8 mouse cellular contexts compared by ENCODE assay signal in the genomic region with DNA sequence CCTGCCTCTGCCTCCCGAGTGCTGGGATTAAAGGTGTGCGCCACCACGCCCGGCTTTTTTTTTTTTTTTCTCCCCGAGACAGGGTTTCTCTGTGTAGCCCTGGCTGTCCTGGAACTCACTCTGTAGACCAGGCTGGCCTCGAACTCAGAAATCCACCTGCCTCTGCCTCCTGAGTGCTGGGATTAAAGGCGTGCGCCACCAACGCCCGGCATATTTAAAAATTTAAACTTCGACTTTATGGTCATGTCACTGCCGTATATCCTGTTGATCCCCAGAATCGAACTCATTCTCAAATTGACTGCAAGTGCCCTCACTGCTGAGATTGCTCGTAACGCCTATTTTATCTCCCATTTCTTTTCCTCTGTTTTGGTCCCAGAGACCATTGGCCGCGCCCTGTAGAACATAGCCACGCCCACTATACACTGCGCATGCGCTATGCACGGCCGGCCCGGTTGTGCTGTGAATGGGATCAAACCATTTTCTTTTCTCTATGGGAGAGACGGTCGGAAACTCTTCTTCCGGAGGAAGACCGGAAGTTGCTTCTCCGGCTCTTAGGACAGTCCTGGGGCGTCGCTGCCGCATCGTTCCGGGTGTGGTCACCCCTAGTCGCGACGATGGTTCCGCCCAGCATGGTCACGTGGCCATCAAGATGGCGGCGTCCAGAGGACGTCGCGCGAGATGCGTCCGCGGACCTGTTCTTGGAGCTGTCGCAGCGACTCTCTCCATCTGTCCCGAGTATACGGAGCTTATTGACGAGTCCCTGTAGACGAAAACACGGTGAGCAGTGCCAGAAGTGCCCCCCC. TPM values are rescaled to one million over a fixed set of nuclear protein-coding genes. Genes with fewer than 3 reads are reported as not detected.
DNase-seq lines count a peak whose midpoint lies in the region; ATAC-seq lines count a peak whose summit lies in the region.

A gene (plus strand): TSS at position 627 of the 803 bp plus-strand sequence.
A gene (plus strand): TSS at position 665 of the 803 bp plus-strand sequence.

- no peaks in the 10 kb centered on the region for H3K9me3 ChIP-seq in heart, embryonic 14.5 days (ENCODE audit: control insufficient read depth, low read length)
- H3K9me3 ChIP-seq in liver, embryonic 13.5 days (replicated peaks): no peaks in the 10 kb centered on the region
- no peaks in the 10 kb centered on the region for H3K9me3 ChIP-seq in stomach, embryonic 16.5 days (replicated peaks; ENCODE audit: control insufficient read depth, low read length)

- peak within 1 kb of the TSS; percentile 72 to 86 for H3K27ac ChIP-seq in heart, embryonic 14.5 days (replicated peaks in 1 of 2; ENCODE audit: control insufficient read depth in 1 of 2, insufficient read depth in 1 of 2, low read depth in 2 of 2, low read length in 2 of 2)
- peak within 1 kb of the TSS; percentile 99 for H3K27ac ChIP-seq in liver, embryonic 13.5 days
- peak within 1 kb of the TSS; percentile 89 for H3K27ac ChIP-seq in stomach, embryonic 16.5 days (ENCODE audit: low read length)

- 7% methylated on average over 53 of the region's 54 CpGs for WGBS in heart, embryonic 14.5 days
- WGBS in liver, embryonic 13.5 days (ENCODE audit: insufficient replicate concordance): 6% methylated on average over 54 of the region's 54 CpGs
- WGBS in stomach, embryonic 16.5 days: 3% methylated on average over 50 of the region's 54 CpGs

- H3K4me2 ChIP-seq in heart, embryonic 14.5 days (ENCODE audit: low read length): peak within 1 kb of the TSS; percentile 89
- peak within 1 kb of the TSS; percentile 92 for H3K4me2 ChIP-seq in liver, embryonic 13.5 days
- peak within 1 kb of the TSS; percentile 93 for H3K4me2 ChIP-seq in stomach, embryonic 16.5 days (ENCODE audit: low read depth, low read length)

- peak within 1 kb of the TSS; percentile 93 for H3K9ac ChIP-seq in heart, embryonic 14.5 days (ENCODE audit: low read length)
- peak within 1 kb of the TSS; percentile 89 for H3K9ac ChIP-seq in liver, embryonic 13.5 days
- peak within 1 kb of the TSS; percentile 90 for H3K9ac ChIP-seq in stomach, embryonic 16.5 days (ENCODE audit: low read length)

- peaks cover 15 to 20% of the 10 kb centered on the region in 2 experiments for H3K4me1 ChIP-seq in heart, embryonic 14.5 days (ENCODE audit: control insufficient read depth in 2 of 2, insufficient read depth in 2 of 2, low read length in 2 of 2)
- H3K4me1 ChIP-seq in liver, embryonic 13.5 days (replicated peaks): peaks cover 79% of the 10 kb centered on the region
- peaks cover 13% of the 10 kb centered on the region for H3K4me1 ChIP-seq in stomach, embryonic 16.5 days (ENCODE audit: control insufficient read depth, insufficient read depth, low read length)

- peak; percentile 100 for DNase-seq in c-Kit-negative CD71-positive TER-119-positive erythroid progenitor cells, embryonic 14.5 days (ENCODE audit: low read depth, low spot score)
- DNase-seq in fibroblast of lung, adult 2 months (ENCODE audit: low read depth): peak; percentile 96
- peak; percentile 99 for DNase-seq in kidney, postnatal 14 days
- DNase-seq in liver, embryonic 13.5 days: peak; percentile 99
- DNase-seq in neural tube, embryonic 10.5 days (ENCODE audit: extremely low spot score, low spot score): peak; percentile 99

- ATAC-seq in CD4-positive, CD25-positive, alpha-beta regulatory T cell, adult 4 months: peak; percentile 94
- ATAC-seq in heart, embryonic 14.5 days (ENCODE audit: insufficient number of reproducible peaks, insufficient read depth, low FRiP score, low read depth): peak; percentile 90
- ATAC-seq in liver, embryonic 13.5 days (ENCODE audit: low read depth): peak; percentile 81
- peak; percentile 94 for ATAC-seq in stomach, embryonic 16.5 days (ENCODE audit: insufficient read depth, low FRiP score)

- no peaks in the 10 kb centered on the region for H3K27me3 ChIP-seq in heart, embryonic 14.5 days (ENCODE audit: control insufficient read depth, insufficient read depth, low read length)
- H3K27me3 ChIP-seq in liver, embryonic 13.5 days: no peaks in the 10 kb centered on the region
- H3K27me3 ChIP-seq in stomach, embryonic 16.5 days (ENCODE audit: control insufficient read depth, insufficient read depth, low read length): no peaks in the 10 kb centered on the region

- H3K36me3 ChIP-seq in heart, embryonic 14.5 days (ENCODE audit: control insufficient read depth, insufficient read depth, low read length): peaks cover 33% of the 10 kb centered on the region
- peaks cover 34% of the 10 kb centered on the region for H3K36me3 ChIP-seq in liver, embryonic 13.5 days
- H3K36me3 ChIP-seq in stomach, embryonic 16.5 days (ENCODE audit: control insufficient read depth, insufficient read depth, low read length): peaks cover 6% of the 10 kb centered on the region; the same call in 1 of the 2 replicates

- peak within 1 kb of the TSS; percentile 70 to 92 for H3K4me3 ChIP-seq in heart, embryonic 14.5 days (ENCODE audit: control insufficient read depth in 1 of 2, insufficient read depth in 1 of 2, low read depth in 1 of 2, low read length in 2 of 2)
- peak within 1 kb of the TSS; percentile 96 for H3K4me3 ChIP-seq in liver, embryonic 13.5 days (replicated peaks)
- H3K4me3 ChIP-seq in stomach, embryonic 16.5 days (replicated peaks; ENCODE audit: low read length): peak within 1 kb of the TSS; percentile 96

RNA-seq across cellular contexts. Expression of the first gene that starts in this region (rescaled TPM):
- polyA plus RNA-seq in CD4-positive, CD25-positive, alpha-beta regulatory T cell, adult 4 months (2017; shearing (Covaris generic)): 10 to 100 TPM in 1 of 2 experiments, 1 to 10 TPM in 1; 9.4 to 13.9 TPM
- polyA plus RNA-seq in heart, embryonic 14.5 days (2014; fragmentation: Nextera tagmentation; extraction: Ambion mirVana): 52.6 and 53.5 TPM in 2 replicates
- 61.1 and 68.7 TPM in 2 replicates for polyA plus RNA-seq in liver, embryonic 13.5 days (2015; fragmentation: Nextera tagmentation; extraction: Ambion mirVana)
- 77.4 and 79.6 TPM in 2 replicates for polyA plus RNA-seq in stomach, embryonic 16.5 days (2015; fragmentation: Nextera tagmentation; extraction: Ambion mirVana)

RNA-seq across cellular contexts. Expression of the second gene that starts in this region (rescaled TPM):
- 1 to 10 TPM; 2.2 to 3.7 TPM for polyA plus RNA-seq in CD4-positive, CD25-positive, alpha-beta regulatory T cell, adult 4 months (2017; shearing (Covaris generic))
- 1.7 and 2.0 TPM in 2 replicates for polyA plus RNA-seq in heart, embryonic 14.5 days (2014; fragmentation: Nextera tagmentation; extraction: Ambion mirVana)
- polyA plus RNA-seq in liver, embryonic 13.5 days (2015; fragmentation: Nextera tagmentation; extraction: Ambion mirVana): 0.86 and 0.89 TPM in 2 replicates
- polyA plus RNA-seq in stomach, embryonic 16.5 days (2015; fragmentation: Nextera tagmentation; extraction: Ambion mirVana): 3.0 and 3.8 TPM in 2 replicates

Comparison
In these comparisons a context has a peak if more than half of its experiments do, and no peak if none do; other contexts are left out.
1. Peak in every context shown above with its lines: DNase-seq, ATAC-seq, H3K4me3 ChIP-seq and H3K27ac ChIP-seq.